Mouse (Mus musculus): Measurements from ENCODE around the gene Tchhl1.

- no peak for TF ChIP-seq CTCF (IDR thresholded peaks at IDR 0.05; ENCODE audit: low read depth)
- TF ChIP-seq EP300 (optimal IDR thresholded peaks at IDR 0.05), result no peak
Observed at GRCm38 (mm10) chr3:93480053-93480452, 11.5 kb downstream of the Tchhl1 start.

Measured in stomach, postnatal 0 days (tissue).